Mouse (Mus musculus): ENCODE data around the gene Gstt2. TPM values are rescaled to one million over a fixed set of nuclear protein-coding genes. Genes with fewer than 3 reads are reported as not detected.

The Gstt2 gene
- polyA plus RNA-seq, 1 experiment from 2014 or later = 5.8 TPM

DNA sequence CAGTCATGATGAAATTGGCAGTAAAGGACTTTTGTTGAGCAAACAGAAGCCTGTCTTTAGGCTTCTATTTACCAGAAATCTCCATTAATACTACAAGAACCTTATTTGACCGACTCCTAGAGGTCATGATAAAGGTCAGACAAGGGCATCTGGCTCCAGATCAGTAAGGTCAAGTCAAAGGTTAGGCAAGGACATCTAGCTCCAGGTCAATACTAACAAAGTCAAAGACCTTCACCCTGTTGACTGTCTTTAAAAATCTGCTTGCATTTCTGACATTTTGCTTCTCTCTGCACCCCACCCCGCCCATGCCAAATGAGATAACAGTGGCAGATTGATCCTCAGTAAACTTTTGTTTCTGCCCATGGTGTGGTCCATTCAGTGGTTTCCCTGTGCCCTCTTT, 33.0 kb downstream of the Gstt2 start:
- Histone ChIP-seq H3K9ac (replicated peaks) (no peak overlapping the region), H3K4me3 (replicated peaks) (no peak overlapping the region), H3K27me3 (no peaks in the 10 kb centered on the region; the same call in 1 of the 2 replicates), H3K36me3 (no peaks in the 10 kb centered on the region), H3K27ac (no peak overlapping the region), H3K9me3 (no peaks in the 10 kb centered on the region), H3K4me1 (replicated peaks) (no peaks in the 10 kb centered on the region), H3K4me2 (replicated peaks) (no peak overlapping the region)
- 78% methylated on average over 2 of the region's 2 CpGs for whole genome bisulfite sequencing
- no peak for ATAC-seq

DNA sequence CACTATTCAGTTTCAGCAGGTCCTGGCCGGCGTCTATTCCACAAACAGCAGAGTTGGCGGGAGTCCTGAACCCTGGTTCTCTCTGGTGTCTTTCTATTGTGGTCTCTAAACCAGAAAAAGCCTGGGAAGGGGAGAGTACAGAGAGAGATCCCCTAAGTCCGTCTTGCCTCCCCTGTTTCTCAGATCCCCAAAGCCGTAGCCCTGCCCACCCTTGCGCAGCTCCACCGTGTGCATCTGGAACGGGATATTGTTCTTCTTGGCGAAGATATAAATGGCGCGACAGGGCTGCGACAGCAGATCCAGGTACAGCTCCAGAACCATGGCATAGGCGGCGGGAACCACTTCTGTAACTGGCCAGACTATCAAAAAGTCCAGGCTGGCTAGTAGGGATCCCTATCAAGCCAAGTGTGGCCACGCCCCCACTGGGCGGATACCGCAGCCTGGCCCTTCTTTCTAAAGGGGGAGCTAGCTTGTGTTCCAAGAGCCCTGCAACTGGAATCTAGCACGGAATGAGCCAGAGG, 39.0 kb downstream of the Gstt2 start, which contains the start of gene Gstt1:
TSS of gene Gstt1 (minus strand) at position 409 of the 521 bp plus-strand sequence.
- Histone ChIP-seq H3K27ac (no peak within 1 kb of the TSS), H3K4me3 (replicated peaks) (peak within 1 kb of the TSS; percentile 41), H3K4me1 (replicated peaks) (peaks cover 15% of the 10 kb centered on the region), H3K9me3 (no peaks in the 10 kb centered on the region), H3K9ac (replicated peaks) (peak within 1 kb of the TSS; percentile 50), H3K27me3 (peaks cover 6% of the 10 kb centered on the region; the same call in 1 of the 2 replicates), H3K4me2 (replicated peaks) (peak within 1 kb of the TSS; percentile 66), H3K36me3 (no peaks in the 10 kb centered on the region)
- WGBS = 1% methylated on average over 18 of the region's 18 CpGs
- peak; percentile 53 for ATAC-seq

DNA sequence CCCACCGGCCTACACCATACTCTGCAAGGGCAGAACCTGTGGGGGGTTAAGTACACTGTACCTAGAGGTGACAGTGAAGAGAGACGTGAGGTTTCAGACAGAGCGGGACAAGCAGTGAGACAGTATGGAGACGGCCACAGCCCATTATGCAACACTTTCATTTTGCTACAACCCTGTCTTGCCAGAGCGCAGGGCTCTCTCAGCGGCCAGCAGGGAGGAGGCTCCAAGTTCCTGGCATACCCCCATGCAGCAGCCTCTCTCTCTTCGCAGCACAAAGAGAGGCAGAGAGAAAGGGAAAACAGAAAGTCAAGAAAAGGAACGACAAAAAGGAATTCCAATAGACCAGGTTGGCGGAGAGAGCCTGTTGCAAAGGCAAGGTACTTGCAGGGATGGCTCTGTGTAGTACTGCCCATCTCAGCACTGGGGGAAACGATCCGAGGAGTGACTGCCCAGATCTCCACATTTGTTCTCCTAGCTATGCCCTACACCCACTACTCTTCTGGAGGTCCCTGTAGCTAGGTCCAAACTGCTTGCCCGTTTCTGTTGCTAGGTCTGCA, 39.5 kb downstream of the Gstt2 start:
- Histone ChIP-seq H3K4me2 (replicated peaks) (peak overlapping the region; percentile 66), H3K27ac (no peak overlapping the region), H3K36me3 (no peaks in the 10 kb centered on the region), H3K27me3 (peaks cover 6% of the 10 kb centered on the region; the same call in 1 of the 2 replicates), H3K9me3 (no peaks in the 10 kb centered on the region), H3K4me1 (replicated peaks) (peaks cover 15% of the 10 kb centered on the region), H3K4me3 (replicated peaks) (peak overlapping the region; percentile 41), H3K9ac (replicated peaks) (peak overlapping the region; percentile 50)
- WGBS = 3% methylated on average over 12 of the region's 12 CpGs
- peak; percentile 77 for ATAC-seq

DNA sequence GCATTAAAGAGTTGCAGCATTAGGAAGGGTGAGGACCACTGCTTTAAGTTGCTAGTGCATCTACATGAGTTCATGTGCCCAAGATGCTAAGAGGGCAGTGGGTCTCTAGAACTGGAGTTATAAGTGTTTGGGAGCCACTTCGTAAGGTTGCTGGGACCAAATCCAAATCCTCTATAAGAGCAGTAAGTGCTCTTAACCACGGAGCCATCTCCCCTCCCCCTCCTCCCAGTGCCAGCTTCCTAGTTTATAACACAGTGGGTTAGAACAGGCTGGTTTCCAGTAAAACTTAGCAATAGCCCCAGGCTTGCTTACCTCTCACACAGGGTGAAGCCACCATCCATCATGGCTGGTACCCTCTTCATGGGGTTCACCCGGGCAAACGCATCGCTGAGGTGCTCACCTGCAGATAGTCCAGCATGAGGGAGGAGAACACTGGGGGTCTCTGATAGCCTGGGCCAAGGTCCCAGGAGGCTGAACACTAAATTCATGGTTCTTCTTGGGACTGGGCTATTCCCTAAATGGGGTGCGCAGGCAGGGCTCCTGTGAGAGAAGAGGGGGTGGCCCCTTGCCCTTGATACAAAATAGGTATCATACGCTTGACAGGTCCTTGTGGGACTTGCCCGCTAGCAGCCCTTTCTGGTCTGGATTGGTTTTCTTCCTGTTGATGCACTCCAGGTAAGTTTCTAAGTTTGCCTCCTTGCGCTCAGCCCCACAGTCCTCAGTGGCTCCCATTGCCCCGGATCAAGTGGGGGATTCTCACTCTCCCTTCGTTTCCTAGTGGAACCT, 40.3 kb downstream of the Gstt2 start:
- 49% methylated on average over 11 of the region's 11 CpGs for WGBS
- no peaks in the 10 kb centered on the region for H3K36me3 ChIP-seq
- H3K9ac ChIP-seq (replicated peaks) = no peak overlapping the region
- peaks cover 6% of the 10 kb centered on the region; the same call in 1 of the 2 replicates for H3K27me3 ChIP-seq
- ATAC-seq = no peak
- peak overlapping the region; percentile 41 for H3K4me3 ChIP-seq (replicated peaks)
- H3K4me1 ChIP-seq (replicated peaks) = peaks cover 15% of the 10 kb centered on the region
- H3K9me3 ChIP-seq = no peaks in the 10 kb centered on the region
- peak overlapping the region; percentile 66 for H3K4me2 ChIP-seq (replicated peaks)
- H3K27ac ChIP-seq = no peak overlapping the region

DNA sequence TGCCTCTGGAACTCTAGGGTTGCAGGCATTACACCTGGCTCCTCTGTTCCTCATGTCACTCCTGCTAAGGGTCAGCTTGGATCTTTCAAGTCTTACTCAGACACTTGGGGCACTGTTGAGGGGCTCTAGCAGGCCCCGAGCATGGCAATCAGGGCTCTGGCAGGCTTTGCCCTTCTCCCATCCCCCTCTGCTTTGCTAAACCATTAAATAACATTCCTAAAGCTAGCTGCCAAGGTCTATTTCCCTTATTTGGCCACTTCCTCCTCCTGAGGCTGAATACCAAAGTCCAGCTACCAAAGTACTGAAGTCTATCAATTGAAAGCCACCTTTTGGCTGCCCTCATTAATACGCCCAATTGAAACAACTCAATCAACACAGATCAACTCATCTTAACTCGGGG, 42.3 kb downstream of the Gstt2 start:
- Histone ChIP-seq H3K4me2 (replicated peaks) (no peak overlapping the region), H3K4me3 (replicated peaks) (no peak overlapping the region), H3K27ac (no peak overlapping the region), H3K9me3 (no peaks in the 10 kb centered on the region), H3K36me3 (no peaks in the 10 kb centered on the region), H3K9ac (replicated peaks) (no peak overlapping the region), H3K27me3 (peaks cover 6% of the 10 kb centered on the region; the same call in 1 of the 2 replicates), H3K4me1 (replicated peaks) (peaks cover 18% of the 10 kb centered on the region)
- WGBS = 25% methylated on average over 3 of the region's 3 CpGs
- ATAC-seq = no peak

DNA sequence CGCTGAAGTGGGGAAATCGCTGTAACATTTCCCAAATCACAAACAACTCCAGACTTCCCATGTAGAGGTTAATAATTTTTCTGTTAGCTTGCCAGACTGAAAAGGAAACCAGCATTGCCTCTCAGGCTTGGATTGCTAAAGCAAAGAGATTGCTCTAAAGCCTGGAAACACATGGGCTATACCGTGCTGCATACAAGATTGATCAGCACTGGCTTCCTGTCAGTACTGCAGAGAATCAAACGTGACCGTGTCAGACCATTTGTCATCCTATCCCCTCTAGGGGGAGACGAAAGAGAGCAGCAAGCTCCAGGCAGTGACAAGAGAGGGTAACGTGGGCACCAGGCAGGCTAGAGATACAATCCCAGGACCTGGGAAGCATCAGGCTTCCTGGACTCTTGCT, 46.5 kb downstream of the Gstt2 start:
- Histone ChIP-seq H3K36me3 (no peaks in the 10 kb centered on the region), H3K4me3 (replicated peaks) (no peak overlapping the region), H3K9ac (replicated peaks) (no peak overlapping the region), H3K4me1 (replicated peaks) (0 out of 2 replicates have a peak, but pooled peaks cover 3% of the 10 kb centered on the region), H3K9me3 (no peaks in the 10 kb centered on the region), H3K4me2 (replicated peaks) (no peak overlapping the region), H3K27me3 (no peaks in the 10 kb centered on the region), H3K27ac (no peak overlapping the region)
- ATAC-seq = no peak
- WGBS = 24% methylated on average over 7 of the region's 7 CpGs

DNA sequence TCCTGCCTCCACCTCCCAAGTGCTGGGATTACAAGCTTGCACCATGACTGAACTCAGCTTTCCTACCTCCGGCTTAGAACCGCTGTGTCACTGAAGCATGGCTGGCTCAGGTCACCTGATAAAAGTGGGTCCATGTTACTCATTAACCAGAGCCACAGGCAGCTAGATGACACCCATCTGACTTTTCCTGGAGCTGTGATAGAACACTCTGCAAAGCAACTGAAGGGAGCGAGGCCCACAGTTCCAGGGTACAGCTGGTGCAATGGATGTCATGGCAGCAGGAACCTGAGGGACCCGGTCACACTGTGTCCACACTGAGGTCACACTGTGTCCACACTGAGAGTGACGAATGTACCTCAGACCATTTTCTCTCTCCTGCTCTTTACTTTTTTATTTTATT, 47.4 kb downstream of the Gstt2 start:
- WGBS = 95% methylated on average over 5 of the region's 5 CpGs
- ATAC-seq = no peak
- Histone ChIP-seq H3K4me3 (replicated peaks) (no peak overlapping the region), H3K4me1 (replicated peaks) (0 out of 2 replicates have a peak, but pooled peaks cover 3% of the 10 kb centered on the region), H3K36me3 (no peaks in the 10 kb centered on the region), H3K27ac (no peak overlapping the region), H3K9me3 (no peaks in the 10 kb centered on the region), H3K9ac (replicated peaks) (no peak overlapping the region), H3K4me2 (replicated peaks) (no peak overlapping the region), H3K27me3 (no peaks in the 10 kb centered on the region)

DNA sequence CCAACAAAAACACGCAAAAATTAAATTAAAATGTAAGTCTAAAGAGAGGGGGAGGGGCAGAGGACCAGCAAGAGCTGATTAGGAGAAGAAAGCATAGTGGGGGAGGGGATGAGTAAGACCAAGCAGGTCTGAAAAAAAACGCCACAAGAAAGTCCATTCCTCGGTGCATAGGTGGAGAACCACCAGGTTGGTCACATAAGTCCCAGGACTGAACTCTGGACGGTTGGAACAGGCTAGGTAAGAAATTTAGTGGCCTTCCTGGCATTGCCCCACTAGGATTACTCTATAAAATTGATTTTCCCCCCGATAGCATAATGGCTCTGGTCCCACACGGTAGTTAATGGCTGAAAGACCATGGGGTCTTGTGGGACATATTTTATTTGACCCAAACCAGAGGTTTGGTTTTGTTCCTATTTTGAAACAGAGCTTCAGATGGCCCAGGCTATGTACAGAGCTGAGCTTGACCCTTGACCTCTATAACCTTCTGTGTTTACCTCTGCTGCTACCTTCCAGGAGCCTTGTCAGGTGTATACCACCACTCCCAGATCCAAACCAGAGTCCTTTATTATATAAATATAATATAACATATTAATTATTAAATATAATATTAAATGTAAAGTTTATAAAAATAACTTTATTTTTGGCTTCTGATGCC, 48.0 kb downstream of the Gstt2 start:
- Histone ChIP-seq H3K4me3 (replicated peaks) (no peak overlapping the region), H3K9ac (replicated peaks) (no peak overlapping the region), H3K4me2 (replicated peaks) (no peak overlapping the region), H3K36me3 (no peaks in the 10 kb centered on the region), H3K4me1 (replicated peaks) (0 out of 2 replicates have a peak, but pooled peaks cover 3% of the 10 kb centered on the region), H3K27ac (no peak overlapping the region), H3K9me3 (no peaks in the 10 kb centered on the region), H3K27me3 (no peaks in the 10 kb centered on the region)
- ATAC-seq = no peak
- 85% methylated on average over 6 of the region's 6 CpGs for WGBS

DNA sequence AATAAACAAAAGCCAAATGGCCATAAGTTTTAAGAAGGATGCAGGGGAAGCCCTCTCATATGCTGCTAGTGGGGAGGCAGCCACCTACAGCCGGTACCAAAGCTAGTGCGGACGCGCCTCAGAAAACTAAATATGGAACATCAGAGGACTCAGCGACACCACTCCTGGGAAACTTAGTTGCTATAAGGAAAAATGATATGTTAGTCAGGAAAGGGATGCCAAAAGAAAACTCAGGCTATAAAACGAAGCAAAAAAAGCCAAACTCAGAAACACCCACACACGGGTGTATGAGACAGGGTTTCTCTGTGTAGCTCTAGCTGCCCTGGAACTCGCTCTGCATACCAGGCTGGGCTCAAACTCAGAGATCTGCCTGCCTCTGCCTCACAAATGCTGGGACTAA, 48.9 kb downstream of the Gstt2 start:
- Histone ChIP-seq H3K27me3 (no peaks in the 10 kb centered on the region), H3K4me1 (replicated peaks) (0 out of 2 replicates have a peak, but pooled peaks cover 3% of the 10 kb centered on the region), H3K4me2 (replicated peaks) (no peak overlapping the region), H3K27ac (no peak overlapping the region), H3K9ac (replicated peaks) (no peak overlapping the region), H3K4me3 (replicated peaks) (no peak overlapping the region), H3K9me3 (no peaks in the 10 kb centered on the region), H3K36me3 (no peaks in the 10 kb centered on the region)
- ATAC-seq = no peak
- WGBS = 96% methylated on average over 8 of the region's 8 CpGs

DNA sequence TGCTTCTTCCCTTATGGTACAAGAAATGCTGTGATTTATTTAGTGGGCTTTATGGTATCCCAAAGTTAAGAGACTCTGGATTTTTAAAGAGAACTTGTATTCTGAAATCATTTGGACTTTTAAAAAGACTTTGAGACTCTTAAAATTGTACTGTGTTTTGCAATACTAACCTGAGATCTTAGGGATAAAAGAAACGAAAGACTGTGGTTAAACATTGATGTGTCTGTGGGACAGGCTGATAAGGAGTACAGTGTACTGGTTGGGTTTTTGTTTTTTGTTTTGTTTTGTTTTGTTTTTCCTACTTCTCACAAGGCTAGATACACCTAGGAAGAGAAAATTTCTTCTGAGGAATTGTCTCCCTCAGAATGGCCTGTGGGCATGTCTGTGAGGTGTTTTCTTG, 51.8 kb downstream of the Gstt2 start:
- H3K9me3 ChIP-seq = no peaks in the 10 kb centered on the region
- H3K9ac ChIP-seq (replicated peaks) = no peak overlapping the region
- no peak for ATAC-seq
- WGBS = 81% methylated on average over 1 of the region's 1 CpGs
- H3K4me2 ChIP-seq (replicated peaks) = no peak overlapping the region
- no peak overlapping the region for H3K27ac ChIP-seq
- H3K4me3 ChIP-seq (replicated peaks) = no peak overlapping the region
- peaks cover 9% of the 10 kb centered on the region for H3K4me1 ChIP-seq (replicated peaks)
- peaks cover 24% of the 10 kb centered on the region for H3K27me3 ChIP-seq
- no peaks in the 10 kb centered on the region for H3K36me3 ChIP-seq

Data from midbrain, embryonic 13.5 days (tissue).